Mouse (Mus musculus) left cerebral cortex, adult 18-20 months (tissue): ENCODE data around the gene Hs1bp3. TPM values are rescaled to one million over a fixed set of nuclear protein-coding genes. Genes with fewer than 3 reads are reported as not detected.

Experiments used
- DNase-seq, 2 experiments: peaks; one replicate each; pipeline ENCODE4 v3.0.0; 2021 to 2022; ENCODE audit warnings: low spot score in 2 of 2, mixed read lengths in 1 of 2
- long read RNA-seq, 2 experiments: library from polyadenylated mRNA; stranded (forward); transcript quantifications; one replicate each; pipeline ENCODE4 v2.0.0; 2021
- total RNA-seq, 2 experiments: library from RNA; stranded (reverse); gene quantifications; 2 replicates each; pipeline ENCODE4 v1.2.3; 2021

Gene Hs1bp3
- 10 to 100 TPM; 10.9 to 14.6 TPM for total RNA-seq
- long read RNA-seq, experiment 1, partial matches to known transcripts, result 2 of 8 reads
- long read RNA-seq, experiment 1, other reads (novel, unspliced or antisense), result 4 of 8 reads
- long read RNA-seq, experiment 2, partial matches to known transcripts, result 7 of 11 reads
- long read RNA-seq, experiment 2, other reads (novel, unspliced or antisense), result 2 of 11 reads

DNA sequence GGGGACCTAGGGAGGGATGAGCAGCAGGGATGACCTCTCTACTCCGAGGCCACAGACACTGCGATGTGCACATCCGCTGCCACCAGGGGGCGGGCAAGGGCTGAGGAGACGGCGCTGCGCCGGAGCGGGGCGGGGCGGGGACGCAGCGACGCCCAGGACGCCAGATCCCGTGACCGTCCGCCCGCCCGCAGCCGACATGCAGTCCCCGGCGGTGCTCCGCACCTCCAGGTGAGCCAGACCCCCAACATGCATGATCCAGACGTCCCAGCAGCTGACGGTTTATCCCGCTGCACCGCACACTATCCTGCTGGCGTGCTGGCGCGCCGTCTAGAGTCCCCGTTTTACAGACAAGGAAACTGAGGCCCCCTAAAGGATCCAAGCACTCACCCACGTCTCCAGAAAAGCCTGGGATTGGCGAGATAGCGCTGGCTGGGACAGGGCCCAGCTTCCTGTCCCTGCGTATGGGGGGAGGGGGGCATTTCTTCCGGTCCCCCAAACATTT, at the start of gene Hs1bp3:
Gene Hs1bp3, plus strand, starts transcription at position 163 of the 502 bp plus-strand sequence.
- DNase-seq, result peak; percentile 89 to 90

DNA sequence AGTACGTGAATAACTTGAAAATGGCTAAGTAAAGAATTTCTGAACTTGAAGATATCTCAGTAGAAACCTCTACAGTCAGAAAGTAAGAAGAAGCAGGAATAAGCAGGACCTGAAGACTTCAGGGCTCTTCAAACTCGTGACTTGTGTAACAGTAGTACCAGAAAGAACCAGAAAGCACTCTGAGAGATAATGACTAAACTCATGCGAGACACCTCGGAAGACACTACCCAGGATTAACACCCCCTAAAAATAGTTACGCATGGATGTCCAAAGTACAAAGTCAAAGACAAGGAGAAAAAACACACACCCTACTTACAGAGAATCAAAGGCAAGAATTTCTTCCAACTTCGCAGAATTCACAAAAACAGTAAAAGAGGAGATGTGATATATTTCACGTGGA, 46.9 kb upstream of the Hs1bp3 start:
- no peak for DNase-seq

DNA sequence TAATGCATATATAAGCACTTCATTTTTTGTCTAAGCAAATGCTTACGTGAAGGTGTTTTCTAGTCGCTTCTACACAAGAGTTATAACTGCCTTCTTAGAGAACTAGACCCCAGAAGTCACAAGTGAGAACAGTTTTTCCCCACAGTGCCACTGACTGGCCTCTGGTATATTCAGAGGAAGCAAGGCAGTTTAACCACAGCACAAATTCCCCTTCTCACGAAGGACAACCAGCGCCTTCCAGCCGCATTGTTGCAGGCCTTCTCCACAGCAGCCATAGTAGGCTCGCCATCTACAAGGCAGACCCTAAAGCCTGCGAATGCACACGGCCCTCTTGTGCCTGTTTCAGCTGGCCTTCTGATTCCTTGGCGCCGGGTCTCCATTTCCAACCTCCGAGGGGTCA, 43.6 kb upstream of the Hs1bp3 start:
- no peak for DNase-seq

DNA sequence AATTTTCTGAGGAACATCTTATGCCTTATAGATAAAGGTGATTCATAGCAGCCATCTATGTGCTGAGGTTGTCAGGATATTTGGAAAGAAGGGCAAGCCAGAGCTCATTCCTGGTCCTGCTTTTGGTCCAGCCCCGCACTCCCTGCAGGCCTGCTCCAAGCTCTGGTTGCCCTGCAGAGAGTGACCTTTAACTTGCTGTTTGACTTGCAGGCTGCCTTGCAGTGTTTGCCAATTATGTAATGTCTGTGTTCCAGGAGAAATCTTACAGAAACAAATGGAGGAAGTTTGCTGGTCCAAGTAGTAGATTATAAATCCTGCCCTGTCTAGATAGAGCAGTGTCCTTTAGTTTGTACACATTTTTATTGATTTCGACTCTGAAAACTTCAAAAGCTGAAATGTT, 41.8 kb upstream of the Hs1bp3 start:
- no peak for DNase-seq

DNA sequence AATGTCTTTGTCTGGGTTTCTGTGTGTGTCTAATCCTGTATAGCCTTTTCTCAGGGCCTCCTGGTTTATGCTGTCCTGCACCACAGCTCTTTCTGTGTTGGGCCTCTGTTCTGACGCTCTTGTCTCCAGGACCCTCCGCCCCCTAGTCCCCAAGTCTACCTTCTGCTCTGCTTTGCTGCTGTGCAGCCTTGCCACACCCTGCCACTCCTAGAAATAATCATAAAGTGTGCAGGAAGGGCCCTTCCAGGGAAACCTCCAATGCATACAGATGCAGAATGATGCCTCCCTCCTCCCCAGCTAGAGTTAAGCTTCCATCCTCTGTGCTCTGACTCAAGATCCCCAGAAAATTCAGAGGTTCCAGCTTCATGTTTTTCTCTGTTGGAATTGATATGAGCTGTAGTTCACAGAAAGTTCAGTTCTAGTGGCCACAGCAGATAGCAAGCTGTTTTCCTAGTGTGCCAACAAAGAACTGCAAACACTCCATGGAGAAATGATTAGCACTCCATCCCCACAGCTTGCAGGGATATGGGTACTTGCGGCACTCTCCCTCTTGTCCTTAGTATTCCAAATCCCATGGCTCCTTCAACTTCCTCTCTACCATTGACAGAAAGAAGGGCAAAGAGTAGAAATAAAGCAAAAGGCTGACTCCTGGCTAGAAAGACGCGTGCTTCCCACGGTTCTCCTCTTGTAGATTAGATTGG, 39.6 kb upstream of the Hs1bp3 start:
- DNase-seq, result no peak

DNA sequence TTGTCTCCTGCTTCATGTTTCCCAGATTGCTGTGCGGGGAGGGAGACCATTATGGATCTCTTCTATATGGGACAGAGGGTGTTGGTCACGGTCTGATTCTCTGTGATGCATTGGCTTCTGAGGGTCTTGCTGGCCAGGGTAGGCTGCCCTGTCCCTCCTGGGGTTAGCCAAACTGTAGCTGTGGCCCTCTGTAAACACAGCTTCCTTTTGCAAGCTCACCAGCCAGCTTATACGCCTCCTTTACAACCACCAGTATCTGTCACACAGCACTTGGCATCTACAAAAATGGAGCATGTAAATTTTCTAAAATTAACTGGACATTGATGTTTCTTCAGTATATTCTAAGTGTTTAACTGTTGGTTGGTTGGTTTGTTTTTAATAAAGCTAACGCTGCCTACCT, 37.8 kb upstream of the Hs1bp3 start:
- no peak for DNase-seq

DNA sequence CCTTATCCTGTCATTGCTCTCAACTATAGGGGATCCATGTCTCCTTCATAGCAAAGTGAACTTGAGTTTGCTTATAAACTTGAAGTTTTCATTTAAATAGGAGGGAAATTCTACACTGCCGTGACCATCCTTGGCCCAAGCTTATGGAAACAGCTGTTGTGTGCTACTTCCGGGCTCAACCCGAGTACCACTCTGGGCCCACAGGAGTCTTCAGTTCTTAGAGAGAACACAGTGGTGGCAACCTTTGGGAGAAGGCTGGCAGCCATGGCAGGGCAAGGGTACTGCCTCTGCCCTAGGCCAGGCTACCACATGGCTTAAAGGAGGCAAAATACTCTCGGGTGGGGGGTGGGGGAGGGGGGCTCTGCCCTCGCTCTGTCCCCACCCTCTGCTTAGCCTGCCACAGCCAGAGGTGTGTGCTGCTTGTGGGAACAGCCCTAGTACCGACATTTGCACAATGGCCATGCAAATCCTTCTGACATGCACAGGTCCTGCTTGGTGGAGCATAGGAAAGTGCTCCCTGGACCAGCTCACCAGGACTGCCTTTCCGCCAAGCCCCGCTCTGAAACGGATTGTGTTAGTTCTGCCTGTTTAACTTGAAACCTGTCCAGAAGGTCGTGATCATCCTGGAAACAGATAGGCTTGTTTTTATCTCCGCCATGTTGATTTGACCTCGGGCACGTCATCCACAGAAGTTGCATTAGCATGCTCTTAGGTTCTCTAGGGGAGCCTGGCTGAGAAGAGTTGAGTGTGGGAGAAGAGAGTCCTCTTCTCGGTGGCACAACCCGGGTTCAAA, 31.8 kb upstream of the Hs1bp3 start:
- DNase-seq, result no peak

DNA sequence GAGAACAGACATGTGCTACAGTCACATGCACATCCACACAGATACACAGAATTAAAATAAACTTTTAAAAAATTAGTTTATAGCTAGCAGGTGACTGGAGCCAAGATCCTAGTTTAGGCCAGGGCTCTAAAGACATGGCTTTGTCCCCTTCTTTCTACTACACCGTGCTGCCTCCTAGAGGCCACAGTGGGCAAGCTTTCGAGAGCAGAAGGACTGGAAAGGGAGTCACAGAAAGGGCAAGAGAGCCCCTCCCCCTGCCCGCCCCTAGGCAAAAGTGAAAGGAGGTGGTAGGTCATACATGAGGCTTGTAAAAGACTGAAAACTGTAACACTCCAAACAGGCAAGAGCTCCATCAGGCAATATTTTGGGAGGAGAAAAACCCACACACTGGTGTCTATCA, 25.3 kb upstream of the Hs1bp3 start:
- no peak for DNase-seq

DNA sequence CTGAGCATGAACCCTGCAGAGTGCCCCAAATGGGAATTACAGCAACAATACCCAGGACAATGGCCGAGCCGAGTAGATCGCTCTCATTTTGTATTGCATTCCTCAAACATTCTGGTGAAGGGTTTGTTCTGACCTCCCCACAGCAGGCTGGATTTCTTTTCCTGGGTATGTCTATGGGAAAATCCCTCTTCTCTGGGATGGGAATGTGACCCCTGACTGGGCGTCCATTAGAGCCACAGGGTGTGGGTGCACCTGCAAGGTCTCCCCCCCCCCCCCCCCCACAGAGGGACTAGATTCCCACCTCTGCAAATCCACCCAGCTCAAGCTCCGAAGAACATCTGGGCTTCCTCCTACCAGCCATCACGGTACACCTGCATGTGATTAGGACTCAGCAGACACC, 24.1 kb upstream of the Hs1bp3 start:
- DNase-seq, result no peak

DNA sequence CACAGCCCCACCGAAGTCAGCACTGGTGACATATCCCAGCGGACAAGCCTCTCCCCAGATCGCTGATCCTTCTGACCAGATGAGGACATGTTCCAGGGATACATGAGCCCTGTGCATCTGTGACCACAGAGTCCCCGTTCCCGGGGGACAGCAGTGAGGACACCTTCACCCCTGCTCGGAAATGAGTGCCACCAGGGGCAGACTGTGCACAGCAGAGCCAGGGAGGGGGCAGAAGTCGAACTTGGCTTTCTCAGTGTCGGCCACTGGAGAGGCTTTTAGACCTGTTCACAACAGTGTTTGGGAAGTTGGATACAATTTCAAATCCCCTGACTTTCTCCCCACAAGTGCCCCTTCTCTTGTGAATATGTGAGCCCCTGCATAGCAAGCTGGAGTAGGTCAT, 23.7 kb upstream of the Hs1bp3 start:
- DNase-seq, result no peak

DNA sequence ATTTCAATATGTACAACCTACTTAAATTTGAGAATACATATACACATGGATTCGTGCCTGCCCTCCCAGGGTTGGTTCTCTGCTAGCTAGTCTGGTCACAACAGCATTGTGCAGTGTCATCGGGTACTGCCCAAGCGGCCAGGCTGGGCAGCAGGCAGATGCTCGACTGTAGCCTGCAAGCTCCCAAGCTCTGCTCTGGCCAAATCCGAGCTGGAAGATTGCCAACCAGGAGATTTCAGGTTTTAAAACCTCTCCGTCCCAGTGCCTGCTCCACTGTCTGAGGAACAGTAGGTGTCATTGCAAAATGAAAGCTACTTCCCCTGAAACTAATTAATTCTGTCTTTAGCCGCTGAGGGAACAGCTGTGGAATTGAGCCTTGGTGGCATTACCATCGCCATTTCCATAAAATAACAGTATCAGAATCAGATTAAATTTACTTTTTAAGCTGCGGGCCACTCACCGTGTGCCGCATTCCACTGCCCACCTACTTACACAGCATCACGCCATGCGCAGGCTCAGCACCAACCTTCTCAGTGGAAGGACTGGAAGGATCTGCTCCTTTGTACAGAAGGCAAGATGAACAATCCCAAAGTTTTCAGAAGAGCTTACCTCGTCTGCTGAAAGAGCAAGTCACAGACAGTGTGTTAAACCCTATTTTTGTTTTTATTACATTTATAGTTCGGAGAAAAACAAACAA, 21.9 kb upstream of the Hs1bp3 start:
- peak in 1 of 2 experiments; percentile 36 for DNase-seq

DNA sequence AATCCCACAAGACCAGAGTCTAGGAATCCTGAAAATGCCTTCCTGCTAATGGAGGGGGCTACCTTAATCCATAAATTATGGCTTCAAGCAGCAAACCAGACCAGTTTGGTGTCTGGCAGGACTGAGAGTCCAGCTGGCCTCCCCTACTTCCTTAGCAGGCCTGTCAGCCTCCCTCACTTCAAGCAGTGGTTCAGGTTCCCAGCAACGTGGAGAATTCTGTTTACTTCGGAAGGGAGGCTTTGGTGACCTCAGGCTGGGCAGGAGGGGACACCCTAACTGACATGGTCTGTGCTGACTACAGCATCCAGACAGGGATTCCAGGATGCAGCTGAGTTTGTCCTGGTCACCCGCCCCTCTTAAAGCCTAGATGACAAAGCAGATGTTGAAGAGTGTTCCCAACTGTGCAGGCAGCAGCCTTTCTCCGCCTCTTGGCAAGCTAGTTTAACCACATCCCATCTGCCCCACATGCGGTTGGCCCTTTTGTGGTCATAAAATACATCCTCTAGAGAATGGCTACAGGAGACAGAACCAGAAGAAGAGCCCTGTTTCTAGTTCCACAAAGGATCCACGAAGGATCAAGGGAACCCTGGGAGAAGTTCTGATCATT, 17.8 kb upstream of the Hs1bp3 start:
- DNase-seq, result no peak

DNA sequence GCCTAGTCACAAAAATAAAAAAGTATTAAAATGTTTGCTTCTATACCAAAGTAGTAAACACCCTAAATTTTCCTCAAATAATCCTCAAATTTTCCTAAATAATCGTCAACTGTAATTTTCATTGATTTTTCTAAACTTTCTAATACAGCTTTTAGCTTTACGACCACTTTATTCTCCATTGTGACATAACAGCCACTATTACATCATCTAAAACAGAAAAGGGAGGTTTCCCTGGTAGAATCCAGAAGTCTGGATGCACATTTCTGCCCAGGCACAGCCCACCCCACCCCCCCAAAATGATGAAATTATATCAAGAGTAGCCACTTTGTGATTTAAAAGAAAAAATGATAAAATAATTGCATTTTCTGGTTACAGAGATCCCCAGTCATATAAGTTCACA, 17.1 kb upstream of the Hs1bp3 start:
- DNase-seq, result no peak

DNA sequence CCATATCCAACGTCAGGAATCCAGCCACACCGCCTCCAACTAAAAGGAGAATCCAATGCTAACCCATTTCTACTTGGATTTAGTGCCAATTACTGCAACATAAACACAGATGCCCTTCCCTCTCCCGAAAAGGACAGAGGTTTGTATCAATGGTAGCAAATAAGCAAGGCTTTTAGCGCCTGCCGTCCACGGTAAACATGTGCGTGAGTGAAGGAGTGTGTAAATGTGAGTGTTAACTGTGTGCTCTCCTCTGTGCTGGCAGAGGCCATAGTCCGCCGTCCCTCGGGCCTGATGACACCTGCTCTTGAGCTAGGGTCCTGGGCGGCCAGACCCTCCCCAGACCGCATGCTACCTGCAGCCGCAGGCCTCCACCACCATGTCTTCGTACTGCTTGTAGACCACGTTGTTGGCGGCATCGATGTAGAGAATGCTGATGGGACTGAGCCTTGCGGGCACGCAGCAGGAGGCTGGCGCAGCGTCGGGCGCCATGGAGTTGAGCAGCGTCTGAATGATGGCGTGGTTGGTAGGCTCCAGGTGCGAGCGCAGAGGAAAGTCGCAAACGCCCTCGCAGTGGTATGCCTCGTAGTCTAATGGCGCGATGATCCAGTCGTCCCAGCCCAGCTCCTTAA, 15.5 kb upstream of the Hs1bp3 start:
- no peak for DNase-seq

DNA sequence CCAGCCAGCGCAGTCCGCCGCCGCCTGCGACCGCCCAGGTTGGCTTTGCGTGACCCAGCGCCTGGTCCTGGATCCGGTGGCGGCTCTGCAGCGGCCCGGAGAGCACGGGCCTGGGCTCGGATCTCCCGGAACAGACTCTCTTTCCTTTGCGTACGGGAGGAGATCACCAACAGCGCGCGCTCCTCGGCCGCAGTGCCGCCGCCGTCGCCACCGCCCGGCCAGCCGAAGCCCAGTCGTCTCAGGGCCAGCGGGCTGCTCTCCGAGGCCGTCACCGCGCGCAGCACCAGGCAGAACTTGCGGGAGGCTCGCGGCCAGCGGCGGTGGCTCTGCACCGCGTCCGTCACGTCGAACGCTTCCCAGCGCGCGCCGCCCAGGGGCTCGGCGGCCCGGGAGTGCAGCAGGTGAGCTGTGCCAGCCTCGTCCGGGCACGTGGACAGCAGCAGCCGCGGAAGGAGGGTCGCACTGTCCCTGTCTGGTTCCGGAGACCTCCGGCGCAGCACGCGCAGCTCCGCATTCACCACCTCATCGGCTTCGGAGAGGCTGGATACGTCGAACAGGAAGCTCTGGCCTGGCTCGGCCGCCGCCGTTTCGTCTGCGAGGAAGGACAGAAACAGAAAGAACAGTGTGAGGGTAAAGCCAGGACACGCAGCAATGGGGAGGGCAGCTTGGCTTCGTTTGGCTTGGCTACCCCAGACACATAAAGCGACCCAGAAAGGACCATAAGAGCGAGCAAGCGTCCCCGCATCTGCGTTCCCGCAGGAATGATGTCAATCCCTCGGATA, 14.7 kb upstream of the Hs1bp3 start:
- DNase-seq, result no peak

DNA sequence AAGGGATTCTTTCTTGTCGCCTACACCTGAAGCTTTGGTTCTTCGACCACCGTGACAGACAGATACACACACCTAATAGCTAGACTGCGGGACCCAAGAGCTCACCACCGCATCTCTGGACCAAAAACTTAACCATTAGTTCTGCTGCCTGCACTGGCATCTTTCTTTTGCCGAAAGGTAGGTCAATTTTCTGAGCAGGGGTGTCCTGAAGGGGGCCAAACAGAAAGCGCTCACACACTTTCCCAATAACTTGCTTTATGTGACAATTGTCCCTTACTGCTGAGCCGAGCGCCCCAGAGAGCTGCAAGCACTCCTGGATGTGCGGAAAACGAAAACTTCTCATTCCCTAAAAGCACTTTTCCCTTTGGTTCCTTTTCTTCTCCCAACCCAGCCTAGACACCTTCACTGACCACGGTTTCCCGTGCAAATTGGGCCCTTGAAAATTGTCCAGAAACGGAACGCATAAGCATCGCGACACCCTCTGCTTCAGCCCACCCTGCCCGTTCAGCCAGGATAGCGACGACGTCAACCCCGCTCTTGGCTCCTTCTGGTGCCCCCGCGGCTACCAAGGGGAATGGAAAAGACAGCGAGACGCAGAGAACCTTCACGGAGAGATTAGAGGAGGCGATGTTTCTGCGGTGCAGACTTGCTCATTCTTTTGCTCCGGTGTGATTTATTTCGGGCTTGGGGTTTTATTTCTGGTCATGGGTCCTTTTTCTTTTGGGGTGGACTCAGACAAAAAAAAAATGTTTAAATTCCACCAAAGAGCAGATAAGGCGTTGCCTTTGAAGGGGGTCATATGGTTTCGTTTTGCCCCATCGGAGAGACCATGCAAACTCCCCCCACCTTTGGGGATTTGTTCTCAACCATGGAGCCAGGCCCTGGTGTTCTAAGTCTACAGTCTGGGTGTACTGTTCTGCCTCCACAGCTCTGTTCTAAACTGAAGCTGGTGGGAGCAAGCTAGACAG, 13.8 kb upstream of the Hs1bp3 start:
- DNase-seq, result no peak

DNA sequence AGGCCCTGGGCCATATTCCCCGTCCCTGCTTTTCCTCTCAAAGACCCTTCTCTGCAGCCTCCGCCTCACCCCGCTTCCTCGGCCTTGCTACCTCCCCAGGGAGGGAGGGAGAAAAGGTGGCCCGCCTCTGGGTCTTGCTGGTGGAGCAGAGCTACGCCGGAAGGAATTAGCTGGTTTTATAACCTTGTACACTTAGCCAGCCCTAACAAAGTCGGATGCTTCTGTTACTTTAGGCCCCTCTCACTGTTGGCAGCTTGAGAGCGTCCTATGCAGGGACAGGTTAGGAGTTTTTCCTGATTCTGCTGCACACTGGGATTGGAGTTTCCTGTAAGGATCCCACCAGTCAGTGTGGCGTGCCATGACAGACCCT, 13.1 kb upstream of the Hs1bp3 start:
- DNase-seq, result no peak

DNA sequence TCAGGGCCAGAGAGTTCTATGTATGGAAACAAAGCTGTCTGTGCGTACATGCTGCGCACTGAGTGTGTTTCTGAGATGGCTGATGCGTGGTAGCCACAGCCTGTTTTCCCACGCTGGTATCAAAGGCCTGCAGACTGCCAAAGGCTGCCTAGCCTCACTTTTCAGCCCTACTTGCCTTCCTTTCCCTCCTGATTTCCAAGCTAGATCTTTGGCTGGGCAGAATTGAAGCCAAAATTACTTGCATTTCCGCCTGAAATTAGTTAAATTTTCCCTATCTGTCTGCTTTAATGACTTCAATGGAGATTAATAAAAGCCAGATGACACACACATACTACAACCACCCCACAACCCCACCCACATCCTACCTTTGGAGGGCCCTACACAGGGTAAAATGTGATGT, 12.7 kb upstream of the Hs1bp3 start:
- DNase-seq, result no peak
